Mouse (Mus musculus) right cerebral cortex, postnatal 36 days (tissue): ENCODE measurements around the gene Yipf1.

Experiments
- DNase-seq, 2 experiments: peaks; one replicate each; pipeline ENCODE4 v3.0.0; 2022; ENCODE audit warnings: low spot score in 2 of 2, mixed read lengths in 1 of 2

Gene Yipf1

DNA sequence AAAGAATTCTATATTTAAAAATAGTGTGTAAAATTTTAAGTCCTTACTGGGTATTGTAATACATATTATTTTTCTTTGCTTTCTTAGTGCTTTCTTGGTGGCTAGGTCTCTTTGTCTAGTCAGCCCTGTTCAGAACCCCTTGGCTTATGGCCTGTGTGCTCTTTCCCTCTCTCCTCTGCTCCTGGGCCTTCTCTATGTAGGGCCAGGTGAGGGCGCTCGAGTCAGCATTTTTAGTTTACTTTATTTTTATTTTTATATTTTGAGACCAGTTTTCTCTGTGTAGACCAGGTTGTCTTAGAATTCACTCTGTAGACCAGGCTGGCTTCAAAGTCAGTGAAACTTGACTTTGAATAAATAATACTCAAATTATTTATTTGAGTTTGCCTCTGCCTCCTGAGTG lies 58.1 kb downstream of the Yipf1 start:
- no peak for DNase-seq

- DNase-seq = no peak
Measured at GRCm38 (mm10) chr4:107374677-107375076, 60.5 kb downstream of the Yipf1 start.

DNA sequence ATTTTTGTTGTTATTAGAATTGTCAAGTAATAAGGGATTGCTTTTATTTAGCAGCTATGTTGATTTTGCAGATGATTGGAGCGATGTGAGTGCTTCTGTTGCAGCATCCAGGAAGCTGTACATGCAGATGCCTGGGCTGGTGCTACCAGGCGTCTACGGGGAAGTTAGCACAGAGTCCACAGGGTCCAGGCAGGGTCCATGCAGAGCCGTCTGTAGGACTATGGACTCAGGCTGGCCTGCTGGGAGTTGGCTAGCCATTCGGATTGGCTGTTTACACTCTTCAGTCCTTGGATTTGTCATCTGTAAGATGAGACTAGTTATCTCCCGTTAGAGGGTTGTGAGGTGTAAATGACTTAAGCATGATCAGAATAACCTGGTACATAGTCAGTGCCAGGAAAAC lies 64.8 kb downstream of the Yipf1 start:
- no peak for DNase-seq

DNA sequence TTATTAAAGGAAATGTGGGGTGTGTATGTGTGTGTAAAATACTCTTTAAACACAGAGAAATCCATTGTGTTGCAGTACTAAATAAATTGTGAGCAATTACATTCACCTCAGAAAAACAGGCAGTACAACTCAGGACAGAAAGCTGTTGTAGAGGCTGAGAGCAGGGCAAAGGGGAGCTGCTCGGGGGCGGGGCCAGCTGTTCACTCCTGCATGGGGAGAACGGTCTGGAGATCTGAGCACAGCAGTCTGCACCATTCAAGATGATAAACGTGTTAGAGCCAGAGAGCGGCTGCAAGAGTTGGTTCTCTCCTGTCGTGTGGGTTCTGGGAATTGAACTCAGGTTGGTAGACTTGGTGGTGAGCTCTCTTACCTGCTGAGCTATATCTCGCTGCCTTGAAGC lies 66.7 kb downstream of the Yipf1 start:
- no peak for DNase-seq

GRCm38 (mm10) chr4:107387038-107387437 lies 72.9 kb downstream of the Yipf1 start:
- DNase-seq = no peak

DNA sequence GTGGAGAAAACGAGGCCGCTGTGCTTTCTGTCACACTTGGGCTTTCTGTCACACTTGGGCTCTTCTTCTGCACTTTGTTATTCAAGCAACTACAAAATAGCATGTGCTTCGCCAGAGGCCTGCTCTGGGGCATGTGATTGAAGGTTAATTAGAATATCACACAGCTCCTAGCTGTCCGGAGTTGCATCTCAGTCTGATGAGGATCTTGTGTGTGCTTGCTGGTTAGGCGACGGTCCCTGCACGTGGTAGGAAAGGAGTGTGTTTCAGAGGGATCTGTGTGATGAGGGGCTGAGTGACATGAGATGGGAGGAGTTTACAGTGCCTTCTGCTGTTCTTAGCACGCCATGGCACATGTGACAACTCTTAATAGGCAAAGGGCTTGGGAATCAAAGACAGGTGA lies 73.3 kb downstream of the Yipf1 start:
- DNase-seq = no peak

GRCm38 (mm10) chr4:107388291-107388690 lies 74.1 kb downstream of the Yipf1 start:
- no peak for DNase-seq

DNA sequence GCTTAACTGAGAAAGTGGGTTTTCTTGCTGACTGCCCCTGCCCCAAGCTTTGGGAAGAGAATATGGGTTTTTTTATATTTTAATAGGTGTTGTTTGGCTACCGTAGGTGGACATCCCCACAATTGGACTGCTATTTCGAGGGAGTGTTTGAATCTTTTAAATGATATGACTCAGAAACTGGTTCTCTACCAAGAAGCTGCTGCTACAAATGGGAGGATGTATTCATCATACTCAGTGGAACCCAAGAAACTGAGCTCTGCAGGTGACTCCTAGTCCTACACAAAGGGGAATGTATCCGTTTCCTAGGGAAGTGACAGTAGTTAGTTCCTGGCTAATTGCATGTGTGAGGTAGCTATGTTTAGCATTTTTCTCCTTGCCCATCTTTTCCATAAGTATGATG lies 75.2 kb downstream of the Yipf1 start:
- no peak for DNase-seq

- no peak for DNase-seq
Measured at GRCm38 (mm10) chr4:107393771-107394170, 79.6 kb downstream of the Yipf1 start.
